Mouse (Mus musculus) megakaryocyte, embryonic 14.5 days (primary cell): ENCODE results near the gene Prps1. TPM values are rescaled to one million over a fixed set of nuclear protein-coding genes. Genes with fewer than 3 reads are reported as not detected.

ENCODE experiments used
- H3K27me3 ChIP-seq: replicated peaks from 2 replicates; pipeline ENCODE3; 2012; ENCODE audit warnings: inconsistent platforms
- H3K36me3 ChIP-seq: replicated peaks from 2 replicates; pipeline ENCODE3; 2012; ENCODE audit warnings: low read length, inconsistent platforms, mixed read lengths
- H3K4me1 ChIP-seq: 2 replicates; pipeline ENCODE4 v1.6.1; 2012; ENCODE audit warnings: inconsistent platforms
- H3K4me3 ChIP-seq: replicated peaks from 2 replicates; pipeline ENCODE3; 2012; ENCODE audit warnings: moderate library complexity, mild to moderate bottlenecking, inconsistent platforms
- H3K9me3 ChIP-seq: 2 replicates; pipeline ENCODE4 v1.6.1; 2012; ENCODE audit warnings: inconsistent platforms
- FLI1 ChIP-seq: IDR thresholded peaks from 2 replicates; pipeline ENCODE4 v1.6.1; 2012; ENCODE audit warnings: low read length, inconsistent platforms, mixed read lengths
- GATA1 ChIP-seq: IDR thresholded peaks from 3 replicates; pipeline ENCODE4 v1.6.1; 2012; ENCODE audit warnings: mixed read lengths, low read length, inconsistent platforms, borderline replicate concordance
- polyA plus RNA-seq: library from polyadenylated mRNA; stranded (reverse); fragments of >175 nt; gene quantifications from 2 replicates; pipeline ENCODE4 v1.2.3, GENCODE M21; 2012; ENCODE audit warnings: low replicate concordance; ENCODE audit not compliant: insufficient read depth

Prps1 gene
- polyA plus RNA-seq, 1 experiment = 1.7 TPM

DNA sequence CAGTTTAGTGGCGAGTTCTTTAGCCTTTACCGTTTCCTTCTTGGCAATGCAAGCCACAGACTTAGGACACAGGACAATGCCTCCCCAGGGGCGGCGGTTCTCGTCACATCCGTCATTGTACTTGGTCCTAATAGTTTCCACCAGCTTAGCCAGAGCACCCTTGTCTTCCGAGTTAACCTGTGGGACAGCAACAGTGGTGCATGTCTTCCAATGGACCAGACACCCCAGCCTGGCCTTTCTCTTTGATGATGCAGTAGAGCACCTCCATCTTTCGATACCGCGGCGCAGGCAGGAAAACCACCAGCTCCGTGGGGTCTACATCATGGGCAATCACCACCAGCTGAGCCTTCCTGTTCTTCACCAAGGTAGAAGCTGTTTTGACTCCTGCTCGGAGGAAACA, 10.9 kb upstream of the Prps1 start:
- Histone ChIP-seq H3K36me3 (no peaks in the 10 kb centered on the region), H3K27me3 (peaks cover 11% of the 10 kb centered on the region), H3K4me1 (no peaks in the 10 kb centered on the region), H3K9me3 (no peaks in the 10 kb centered on the region), H3K4me3 (no peak overlapping the region)
- no peak for TF ChIP-seq GATA1
- no peak for TF ChIP-seq FLI1

GRCm38 (mm10) chrX:140450071-140450470, 6.3 kb upstream of the Prps1 start:
- no peaks in the 10 kb centered on the region for H3K9me3 ChIP-seq
- H3K4me1 ChIP-seq = peaks cover 5% of the 10 kb centered on the region; the same call in 1 of the 2 replicates
- no peak overlapping the region for H3K4me3 ChIP-seq
- H3K36me3 ChIP-seq = no peaks in the 10 kb centered on the region
- TF ChIP-seq FLI1 = no peak
- TF ChIP-seq GATA1 = no peak
- peaks cover 8% of the 10 kb centered on the region for H3K27me3 ChIP-seq

- Histone ChIP-seq H3K4me3 (peak overlapping the region; percentile 96), H3K27me3 (peaks cover 10% of the 10 kb centered on the region), H3K4me1 (peaks cover 12% of the 10 kb centered on the region), H3K36me3 (no peaks in the 10 kb centered on the region), H3K9me3 (peaks cover 5% of the 10 kb centered on the region)
- TF ChIP-seq GATA1 (no peak), FLI1 (no peak)
These were observed 508 bp downstream of the Prps1 start for GRCm38 (mm10) chrX:140456751-140457491.

DNA sequence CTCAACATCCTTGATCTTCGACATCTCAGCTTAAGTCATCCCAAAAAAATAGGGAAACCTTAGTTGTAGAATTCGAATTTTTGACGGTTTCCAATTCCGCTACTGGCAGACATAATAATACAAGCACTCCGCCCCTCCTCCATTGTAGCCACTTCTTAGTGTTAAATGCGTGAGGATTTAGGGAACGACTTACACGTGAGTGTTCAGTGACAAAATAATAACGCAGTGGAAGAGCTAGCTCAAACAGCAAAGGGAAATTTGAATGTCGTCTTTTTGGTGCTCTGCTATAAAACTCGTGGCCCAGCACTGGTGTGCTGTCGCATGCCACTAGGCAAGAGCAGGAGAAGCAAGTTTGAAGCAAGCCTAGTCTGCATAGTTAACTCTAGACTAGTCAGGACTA, 1.1 kb downstream of the Prps1 start:
- H3K27me3 ChIP-seq = peaks cover 10% of the 10 kb centered on the region
- no peaks in the 10 kb centered on the region for H3K36me3 ChIP-seq
- no peak for TF ChIP-seq GATA1
- TF ChIP-seq FLI1 = no peak
- peak overlapping the region; percentile 96 for H3K4me3 ChIP-seq
- peaks cover 5% of the 10 kb centered on the region for H3K9me3 ChIP-seq
- H3K4me1 ChIP-seq = peaks cover 12% of the 10 kb centered on the region

- peaks cover 25% of the 10 kb centered on the region for H3K36me3 ChIP-seq
- H3K4me1 ChIP-seq = peaks cover 17% of the 10 kb centered on the region
- peaks cover 4% of the 10 kb centered on the region for H3K27me3 ChIP-seq
- no peaks in the 10 kb centered on the region for H3K9me3 ChIP-seq
- no peak overlapping the region for H3K4me3 ChIP-seq
- TF ChIP-seq FLI1 = no peak
- no peak for TF ChIP-seq GATA1
These were observed 21.8 kb downstream of the Prps1 start for GRCm38 (mm10) chrX:140478231-140478630.

DNA sequence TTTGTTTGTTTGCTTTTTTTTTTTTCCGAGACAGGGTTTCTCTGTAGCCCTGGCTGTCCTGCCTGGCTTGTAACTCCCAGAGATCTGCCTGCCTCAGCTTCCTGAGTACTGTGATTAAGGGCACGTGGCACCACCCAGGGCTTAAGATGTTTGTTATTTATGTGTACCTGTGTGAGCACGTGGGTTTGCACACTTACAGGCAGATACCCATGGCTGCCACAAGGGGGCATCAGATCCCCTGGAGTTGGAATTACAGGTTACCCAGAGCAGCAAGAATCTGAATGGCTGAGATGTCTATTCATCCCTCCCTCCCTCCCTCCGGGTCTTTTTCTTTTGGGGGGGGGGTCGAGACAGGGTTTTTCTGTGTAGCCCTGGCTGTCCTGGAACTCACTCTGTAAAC, 22.8 kb downstream of the Prps1 start:
- peaks cover 16% of the 10 kb centered on the region for H3K36me3 ChIP-seq
- peaks cover 4% of the 10 kb centered on the region for H3K27me3 ChIP-seq
- no peak overlapping the region for H3K4me3 ChIP-seq
- H3K9me3 ChIP-seq = no peaks in the 10 kb centered on the region
- H3K4me1 ChIP-seq = peaks cover 17% of the 10 kb centered on the region
- TF ChIP-seq FLI1 (no peak), GATA1 (no peak)

GRCm38 (mm10) chrX:140489174-140489573, 32.8 kb downstream of the Prps1 start:
- no peak overlapping the region for H3K4me3 ChIP-seq
- no peaks in the 10 kb centered on the region for H3K36me3 ChIP-seq
- no peaks in the 10 kb centered on the region for H3K9me3 ChIP-seq
- H3K27me3 ChIP-seq = peaks cover 4% of the 10 kb centered on the region
- TF ChIP-seq GATA1 (no peak), FLI1 (no peak)
- H3K4me1 ChIP-seq = peaks cover 42% of the 10 kb centered on the region

DNA sequence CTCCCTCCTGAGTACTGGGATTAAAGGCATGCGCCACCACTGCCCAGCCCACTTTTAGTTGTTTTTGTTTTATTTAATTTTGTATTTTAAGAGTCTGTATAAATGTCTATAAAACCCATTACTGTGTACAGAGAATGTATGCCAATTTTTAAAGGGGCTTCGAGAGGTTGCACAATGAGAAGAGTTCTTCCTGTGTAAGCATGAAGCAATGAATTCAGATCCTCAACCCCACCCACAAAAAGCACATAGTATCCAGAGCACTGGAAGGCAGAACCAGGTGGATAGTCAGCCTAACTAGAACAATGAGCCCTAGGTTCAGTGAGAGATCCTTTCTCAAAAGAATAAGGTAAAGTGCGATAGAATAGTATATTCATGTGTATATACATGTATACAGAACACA, 33.8 kb downstream of the Prps1 start:
- no peak for TF ChIP-seq FLI1
- no peak for TF ChIP-seq GATA1
- no peaks in the 10 kb centered on the region for H3K36me3 ChIP-seq
- H3K27me3 ChIP-seq = peaks cover 4% of the 10 kb centered on the region
- H3K4me3 ChIP-seq = no peak overlapping the region
- no peaks in the 10 kb centered on the region for H3K9me3 ChIP-seq
- H3K4me1 ChIP-seq = peaks cover 50% of the 10 kb centered on the region

DNA sequence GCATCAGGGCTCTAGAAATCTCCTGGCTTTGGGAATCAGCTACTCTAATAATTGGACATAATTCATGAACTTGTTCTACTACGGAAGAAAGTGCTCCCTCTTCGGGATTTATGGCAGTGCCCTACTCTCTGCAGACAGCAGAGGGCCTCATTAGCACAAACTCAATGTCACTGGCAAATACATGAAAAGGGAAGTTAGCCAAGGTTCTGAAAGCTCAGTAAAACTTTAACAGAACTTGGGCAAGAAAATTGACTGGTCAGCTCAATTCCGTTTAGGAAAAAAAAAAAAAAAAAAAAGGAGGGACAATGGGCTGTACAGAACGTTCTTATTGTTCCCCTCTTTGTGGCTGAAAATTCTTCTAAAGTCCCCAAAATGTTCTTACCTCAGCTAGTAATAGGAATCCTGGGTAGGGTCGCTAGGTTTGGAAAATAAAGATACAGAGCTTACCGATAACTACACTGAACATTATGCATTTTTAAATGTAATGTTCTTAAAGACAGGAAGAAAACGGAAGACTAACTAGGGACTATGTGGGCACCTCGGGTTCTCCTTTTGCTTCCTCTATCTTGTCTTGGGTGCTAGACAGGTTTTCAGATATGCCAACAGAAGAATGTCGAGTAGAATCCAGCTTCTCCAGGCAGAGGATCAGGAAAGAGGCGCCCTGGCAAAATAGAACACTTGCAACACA, 35.6 kb downstream of the Prps1 start:
- H3K36me3 ChIP-seq = no peaks in the 10 kb centered on the region

DNA sequence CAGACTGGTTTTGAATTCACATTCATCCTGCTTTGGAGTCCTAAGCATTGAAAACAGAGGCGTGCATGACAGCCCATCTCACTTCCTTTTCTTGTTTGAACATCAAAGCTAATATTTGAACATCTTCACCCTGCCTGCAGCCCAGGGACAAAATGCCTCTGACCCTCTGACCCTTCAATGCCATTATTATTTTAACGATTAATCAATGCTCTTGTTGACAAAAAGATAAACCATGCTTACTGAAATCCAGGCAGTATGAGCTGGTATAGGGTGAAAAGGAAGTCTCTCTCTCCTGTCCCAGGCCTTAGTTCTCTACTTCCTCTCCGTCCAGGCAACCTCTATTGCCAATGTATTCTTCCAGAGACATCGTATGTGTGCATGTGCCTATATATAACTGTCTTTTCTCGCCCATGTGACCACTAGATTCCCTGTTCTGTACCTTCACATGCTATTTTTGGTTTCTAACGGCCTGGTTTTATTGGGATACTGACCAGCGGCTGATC, 37.2 kb downstream of the Prps1 start:
- Histone ChIP-seq H3K36me3 (no peaks in the 10 kb centered on the region), H3K4me3 (no peak overlapping the region), H3K9me3 (no peaks in the 10 kb centered on the region), H3K4me1 (peaks cover 42% of the 10 kb centered on the region), H3K27me3 (peaks cover 4% of the 10 kb centered on the region)
- TF ChIP-seq FLI1 = no peak
- TF ChIP-seq GATA1 = no peak

More for the DNA sequence above, 35.6 kb downstream of the Prps1 start:
- Histone ChIP-seq H3K27me3 (peaks cover 4% of the 10 kb centered on the region), H3K4me3 (no peak overlapping the region), H3K9me3 (no peaks in the 10 kb centered on the region), H3K4me1 (peaks cover 42% of the 10 kb centered on the region)
- no peak for TF ChIP-seq GATA1
- TF ChIP-seq FLI1 = no peak
